Mouse (Mus musculus) heart, postnatal 36 days (tissue): Measurements from ENCODE around the gene Ces1a. TPM values are rescaled to one million over a fixed set of nuclear protein-coding genes. Genes with fewer than 3 reads are reported as not detected.

Source experiments
- DNase-seq, 2 experiments: peaks; one replicate each; pipeline ENCODE4 v3.0.0; 2021 to 2022
- intact Hi-C: fragments of 180-260 bp; cut with DNase I; formaldehyde crosslinking; loops from one replicate; pipeline ENCODE4 v1.15.1; 2025
- total RNA-seq, 2 experiments: library from RNA; stranded (reverse); gene quantifications; 2 replicates each; pipeline ENCODE4 v1.2.3; 2021

Gene Ces1a
- under 1 TPM in 1 of 2 experiments, not detected in 1; 0.44 TPM for total RNA-seq

DNA sequence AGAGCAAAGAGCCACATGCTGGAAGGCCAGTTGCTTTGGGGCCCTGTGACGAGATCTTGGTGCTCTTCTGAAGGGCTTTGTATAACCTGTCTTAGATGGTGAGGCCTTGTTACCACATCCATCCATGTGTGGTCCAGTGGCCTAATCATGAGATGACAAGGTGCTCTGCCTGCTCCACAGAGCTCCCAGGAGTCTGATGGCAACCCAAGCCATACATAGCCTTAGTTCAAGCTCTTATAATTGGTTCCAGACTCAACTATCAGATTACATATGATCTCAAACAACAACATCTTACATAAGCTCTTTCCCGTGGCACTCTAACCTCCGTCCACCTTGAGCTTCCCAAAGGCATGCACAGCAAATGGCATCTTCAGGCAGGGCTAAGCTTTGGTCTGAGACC is at the start of gene Ces1a:
TSS of gene Ces1a (minus strand) at position 101 of the 400 bp plus-strand sequence.
- no peak for DNase-seq
- intact Hi-C loops, result loop anchor here (2.0 kb wide), 1 partner anchor 37 kb away; no protein-coding TSS in a partner anchor

DNA sequence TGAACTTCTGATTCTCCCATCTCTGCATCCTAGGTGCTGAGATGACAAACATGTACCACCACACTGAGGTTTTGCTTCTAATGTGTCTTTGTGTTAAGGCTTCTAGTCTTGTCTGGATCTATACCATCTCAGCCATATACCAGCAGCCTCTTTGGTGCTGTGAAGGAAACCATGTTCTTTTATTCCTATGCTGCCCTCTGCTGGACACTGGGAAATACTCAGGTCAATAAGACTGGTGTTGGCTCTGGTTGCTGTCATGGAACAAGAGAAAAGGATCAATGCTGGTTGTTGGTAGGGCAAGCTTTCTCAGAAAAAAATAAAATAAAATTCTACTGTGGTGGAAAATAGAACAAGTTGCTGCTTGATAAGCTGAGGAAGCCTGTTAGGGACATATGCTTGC is 47.4 kb upstream of the Ces1a start:
- intact Hi-C loops, result loop anchor here (1.0 to 2.0 kb wide), 2 partner anchors 37 to 84 kb away; no protein-coding TSS in a partner anchor
- peak; percentile 18 to 27 for DNase-seq

DNA sequence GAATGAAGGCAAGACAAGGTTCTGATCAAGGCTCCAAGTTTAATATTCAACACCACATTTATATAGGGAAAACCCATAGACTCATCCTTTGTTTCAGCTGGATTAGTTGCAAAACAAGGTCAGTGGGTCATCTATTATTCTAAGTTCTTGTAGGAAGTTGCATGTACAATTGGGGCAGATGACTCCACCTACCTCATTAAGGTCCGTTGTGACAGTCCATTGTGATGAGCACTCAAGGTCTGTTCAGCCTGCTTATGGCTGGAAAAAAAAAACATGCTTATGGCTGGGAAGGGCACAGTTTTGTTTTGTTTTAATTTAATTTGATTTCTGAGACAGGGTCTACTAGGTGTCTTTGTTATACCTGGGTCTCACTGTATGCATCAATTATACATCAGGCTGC is 43.3 kb upstream of the Ces1a start:
- intact Hi-C loops, result no loop called here

DNA sequence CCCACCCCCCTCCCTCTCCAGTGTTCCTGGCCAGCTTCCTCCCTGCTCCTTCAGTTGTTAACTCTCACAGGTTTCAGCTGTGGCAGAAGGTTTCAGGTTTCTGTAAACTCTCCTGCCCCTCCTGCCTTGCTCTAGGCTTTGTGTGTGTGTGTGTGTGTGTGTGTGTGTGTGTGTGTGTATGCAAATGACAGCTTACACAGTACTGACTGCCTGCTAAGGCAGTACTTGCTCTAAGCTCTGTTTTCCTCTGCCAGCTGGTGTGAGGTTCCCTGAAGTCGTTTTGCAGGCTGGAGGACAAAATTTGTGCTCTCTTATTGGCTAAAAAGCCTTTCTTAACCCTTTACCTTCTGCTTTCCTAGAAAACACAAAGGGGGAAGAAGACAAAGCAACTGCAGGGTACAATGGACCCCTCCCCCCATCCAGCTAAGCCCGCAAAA is 40.7 kb upstream of the Ces1a start:
- intact Hi-C loops, result no loop called here
- DNase-seq, result no peak

More for the DNA sequence above, 43.3 kb upstream of the Ces1a start:
- DNase-seq, result no peak

DNA sequence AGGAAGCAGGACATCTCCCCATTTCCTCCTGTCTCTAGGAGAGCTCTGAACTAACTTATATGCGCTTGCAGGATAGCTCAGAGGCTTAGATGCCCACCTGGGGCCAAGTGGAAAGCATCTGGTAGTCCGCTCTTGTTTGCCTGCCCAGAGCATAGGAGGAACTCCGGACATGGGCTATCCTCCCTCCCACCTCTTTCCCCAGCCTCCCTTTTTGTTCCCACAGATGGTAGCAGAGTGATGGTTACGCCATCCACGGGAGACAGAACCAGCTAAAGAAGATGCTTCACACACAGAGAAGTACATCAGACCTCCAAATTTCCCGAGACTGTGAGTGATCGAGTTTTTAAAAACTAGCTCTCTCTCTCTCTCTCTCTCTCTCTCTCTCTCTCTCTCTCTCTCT is 40.2 kb upstream of the Ces1a start:
- DNase-seq, result no peak
- intact Hi-C loops, result no loop called here

DNA sequence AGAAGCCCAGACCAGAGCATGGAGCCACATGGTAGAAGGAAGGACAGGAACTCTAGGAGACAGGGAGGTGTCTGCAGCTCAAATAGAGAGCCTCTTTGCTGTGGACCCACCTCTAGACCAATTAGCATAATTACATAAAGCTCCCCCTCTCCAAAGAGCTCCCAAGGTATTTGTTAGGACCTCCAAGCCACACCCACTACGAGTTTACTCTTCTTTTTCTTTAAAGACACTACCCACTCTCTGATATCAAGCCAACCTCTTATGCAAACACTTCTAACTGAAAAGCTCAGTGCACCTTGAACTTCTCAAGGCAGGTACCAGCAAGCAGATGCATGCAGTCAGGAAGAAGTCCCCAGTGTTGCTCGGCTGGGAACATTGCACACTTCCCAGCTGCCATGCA is 31.9 kb upstream of the Ces1a start, which contains the start of gene Ces1b:
TSS of gene Ces1b (minus strand) at position 131 of the 400 bp plus-strand sequence.
- intact Hi-C loops, result no loop called here
- DNase-seq, result no peak

DNA sequence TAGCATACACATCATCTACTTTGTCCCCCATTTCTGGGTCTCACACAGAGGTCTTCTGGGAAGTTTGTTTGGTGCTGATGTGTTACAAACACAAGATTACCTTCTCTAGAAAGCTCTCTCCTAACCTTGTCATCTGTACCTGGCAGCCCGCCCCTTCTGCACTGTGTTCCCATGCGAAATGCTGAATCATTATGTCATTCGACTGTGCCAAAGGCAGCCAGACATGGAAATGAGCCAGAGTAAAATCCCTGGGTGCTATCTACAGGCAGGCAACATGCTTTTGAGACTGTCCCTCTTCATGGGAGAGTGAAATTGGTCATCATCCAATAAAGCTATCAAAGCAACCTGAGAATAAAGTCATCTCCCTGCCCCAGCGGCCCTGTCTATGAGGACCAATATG is 27.3 kb upstream of the Ces1a start:
- intact Hi-C loops, result no loop called here
- peak; percentile 21 to 45 for DNase-seq

DNA sequence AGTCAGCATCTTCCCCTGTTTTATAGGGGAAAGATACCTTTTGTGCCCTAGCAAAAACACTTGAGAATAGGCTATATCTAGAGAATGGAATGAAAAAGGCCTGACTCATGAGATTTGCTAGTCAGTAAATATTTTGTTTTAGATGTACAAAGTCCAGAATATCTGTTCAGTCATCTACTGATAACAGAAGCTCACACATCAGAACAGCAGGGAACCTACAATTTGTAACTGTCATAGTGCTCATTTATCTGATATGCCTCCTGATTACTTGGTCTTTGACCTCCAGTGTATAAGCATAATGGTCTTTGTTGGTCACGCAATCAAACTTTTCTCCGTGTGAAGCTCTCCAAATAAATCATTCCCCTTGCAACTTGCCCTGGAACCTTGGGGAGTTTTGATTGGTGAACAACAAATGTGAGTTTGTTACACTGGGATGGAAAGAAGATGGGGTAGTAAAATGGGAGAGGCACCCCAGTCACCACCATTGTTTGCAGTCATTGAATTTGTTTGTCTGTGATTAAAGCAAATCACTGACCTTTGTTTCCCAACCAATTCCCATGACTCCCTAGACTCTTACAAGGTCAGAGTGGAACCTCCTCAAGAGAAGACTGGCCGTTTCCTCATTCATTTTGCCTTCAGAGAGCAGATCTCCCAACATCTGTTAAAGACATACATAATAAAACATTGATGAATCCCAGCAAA is 15.6 kb upstream of the Ces1a start:
- no peak for DNase-seq
- intact Hi-C loops, result no loop called here

DNA sequence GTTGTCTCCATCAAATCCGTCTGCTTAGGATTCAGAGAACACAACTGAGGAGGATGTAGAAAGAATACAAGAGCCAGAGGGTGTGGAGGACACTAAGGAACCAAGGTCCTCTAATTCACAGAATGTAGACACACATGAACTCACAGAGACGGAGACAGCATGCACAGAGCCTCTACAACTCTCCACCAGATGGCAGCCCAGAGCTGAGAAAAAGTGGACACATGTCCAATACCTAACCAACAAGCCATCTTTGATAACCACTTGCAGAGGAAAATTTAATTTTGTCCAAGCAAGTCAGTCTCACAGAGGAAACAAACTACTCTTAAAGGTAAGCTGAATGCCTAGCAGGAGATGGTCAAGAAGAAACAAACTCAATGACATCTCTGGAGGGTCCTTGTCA is 11.2 kb upstream of the Ces1a start:
- intact Hi-C loops, result loop anchor here (1.0 to 5.0 kb wide), 4 partner anchors 36 to 371 kb away; no protein-coding TSS in a partner anchor
- peak; percentile 49 to 63 for DNase-seq

DNA sequence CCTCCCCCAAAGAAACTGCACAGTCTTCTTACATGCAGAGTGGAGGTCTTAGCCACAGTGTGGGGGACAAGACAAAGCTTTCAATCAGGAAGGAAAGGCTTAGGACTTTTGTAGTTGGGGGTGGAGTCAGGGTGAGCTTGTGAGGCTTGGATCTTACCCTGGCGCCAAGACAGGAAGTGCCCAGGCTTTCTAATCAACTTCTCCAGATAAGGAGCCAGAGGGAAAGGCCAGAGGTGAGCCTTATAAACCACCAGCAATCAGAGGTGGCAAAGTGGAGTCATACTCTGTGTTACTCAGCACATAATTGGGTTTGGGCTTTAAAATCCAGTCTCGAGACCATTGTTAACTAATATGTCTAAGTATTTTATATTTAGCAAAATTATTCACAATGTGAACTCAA is 7.2 kb upstream of the Ces1a start:
- intact Hi-C loops, result loop anchor here (5.0 kb wide), 1 partner anchor 87 kb away; no protein-coding TSS in a partner anchor
- no peak for DNase-seq

DNA sequence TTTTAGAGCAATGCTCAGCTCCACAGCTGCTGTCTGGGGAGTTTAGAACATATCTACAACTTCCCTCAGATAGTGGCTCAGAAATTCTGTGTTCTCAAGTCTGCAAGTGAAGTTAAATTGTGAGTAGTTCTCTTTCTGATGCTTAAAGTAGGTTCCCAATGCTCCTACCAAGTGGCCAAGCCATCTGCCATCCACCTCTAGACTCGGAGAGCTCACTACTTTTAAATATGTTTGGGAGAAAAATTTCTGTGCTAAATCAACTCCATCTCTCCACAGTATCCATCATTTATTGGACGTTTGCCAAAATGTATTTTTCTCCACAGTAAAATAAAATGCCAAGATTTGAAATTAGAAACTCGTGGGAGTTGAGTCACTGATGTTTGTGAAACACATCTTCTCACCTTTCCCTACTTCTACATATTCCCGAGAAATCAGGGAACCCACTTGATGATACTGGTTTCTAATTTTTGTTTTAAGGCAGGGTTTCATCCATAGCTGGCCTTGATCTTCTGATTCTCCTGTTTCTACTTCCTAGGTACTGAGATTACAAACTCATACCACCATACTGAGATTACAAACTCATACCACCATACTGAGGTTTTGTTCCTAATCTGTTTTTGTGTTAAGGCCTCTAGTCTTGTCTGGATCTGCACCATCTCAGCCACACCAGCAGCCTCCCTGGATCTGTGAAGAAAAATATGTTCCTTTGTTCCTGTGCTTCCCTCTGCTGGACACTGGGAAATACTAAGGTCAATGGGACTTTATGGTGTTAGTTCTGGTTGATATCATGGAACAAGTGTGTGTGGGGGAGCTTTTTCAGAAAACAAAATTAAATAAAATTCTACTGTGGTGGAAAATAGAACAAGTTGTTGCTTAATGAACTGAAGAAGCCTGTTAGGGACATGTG is 771 bp upstream of the Ces1a start:
- intact Hi-C loops, result loop anchor here (2.0 kb wide), 1 partner anchor 38 kb away; no protein-coding TSS in a partner anchor
- no peak for DNase-seq

DNA sequence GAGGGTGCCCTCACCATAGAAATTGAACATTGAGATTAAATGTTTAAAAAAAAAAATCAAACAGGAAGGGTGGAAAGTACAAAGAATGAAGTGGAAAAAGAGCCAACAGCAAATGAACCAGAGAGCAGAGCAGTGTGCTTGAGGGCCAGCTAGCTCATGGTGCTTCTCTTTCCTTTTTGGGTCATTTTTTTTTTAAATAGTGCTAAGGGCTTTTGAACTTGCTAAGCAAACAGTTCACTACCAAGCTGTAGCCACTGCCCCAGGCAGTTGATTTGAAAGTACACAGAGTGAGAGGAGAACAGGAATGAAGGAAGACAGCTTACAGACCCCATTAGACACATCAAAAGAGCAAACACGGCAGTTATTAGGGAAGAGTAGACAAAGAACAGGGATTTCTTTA is 4.9 kb downstream of the Ces1a start:
- intact Hi-C loops, result no loop called here
- no peak for DNase-seq

DNA sequence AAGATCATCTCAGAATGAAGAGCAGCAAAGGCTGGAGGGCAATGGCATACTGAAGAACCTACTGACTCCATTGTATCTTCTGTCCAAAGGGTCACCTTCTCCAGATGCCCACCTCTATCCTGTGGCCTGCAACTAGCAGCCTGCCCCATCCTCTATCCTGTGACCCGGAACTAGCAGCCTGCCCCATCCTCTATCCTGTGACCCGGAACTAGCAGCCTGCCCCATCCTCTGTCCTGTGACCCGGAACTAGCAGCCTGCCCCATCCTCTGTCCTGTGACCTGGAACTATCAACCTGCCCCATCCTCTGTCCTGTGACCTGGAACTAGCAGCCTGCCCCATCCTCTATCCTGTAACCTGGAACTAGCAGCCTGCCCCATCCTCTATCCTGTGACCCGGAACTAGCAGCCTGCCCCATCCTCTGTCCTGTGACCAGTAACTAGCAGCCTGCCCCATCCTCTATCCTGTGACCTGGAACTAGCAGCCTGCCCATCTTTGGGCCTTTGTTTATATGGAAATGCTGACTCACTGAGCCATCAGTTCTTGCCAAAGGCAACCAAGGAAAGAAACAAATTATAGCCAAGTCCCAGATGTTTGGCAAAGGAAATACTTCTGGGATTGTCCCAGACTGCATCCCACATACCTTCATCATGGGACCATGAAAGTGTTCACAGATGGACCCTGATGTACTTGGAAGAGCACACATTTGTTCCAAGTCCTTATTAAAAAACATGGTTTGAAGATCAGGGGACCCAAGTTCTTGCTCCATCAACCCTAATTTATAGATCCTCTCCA is 7.0 kb downstream of the Ces1a start:
- DNase-seq, result peak; percentile 8 to 39
- intact Hi-C loops, result no loop called here

DNA sequence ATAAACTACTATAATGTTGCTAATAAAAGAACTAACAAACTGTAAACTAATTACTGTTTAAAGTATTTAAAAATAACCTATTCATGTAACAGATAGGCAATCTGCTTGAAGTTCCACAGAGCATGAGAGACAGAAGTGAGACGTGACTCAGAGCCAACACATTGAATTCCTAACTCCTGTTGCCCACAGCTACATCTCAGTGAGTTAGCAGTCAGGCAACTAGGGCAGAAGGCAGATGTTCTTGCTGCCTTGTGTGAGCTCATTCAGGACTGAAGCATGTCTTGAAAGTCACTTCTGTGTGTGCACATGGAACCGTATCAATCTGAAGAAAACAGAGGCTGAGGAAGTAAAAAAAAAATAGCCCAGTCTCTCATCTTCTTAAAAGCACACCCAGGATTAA is 7.7 kb downstream of the Ces1a start:
- DNase-seq, result no peak
- intact Hi-C loops, result no loop called here

DNA sequence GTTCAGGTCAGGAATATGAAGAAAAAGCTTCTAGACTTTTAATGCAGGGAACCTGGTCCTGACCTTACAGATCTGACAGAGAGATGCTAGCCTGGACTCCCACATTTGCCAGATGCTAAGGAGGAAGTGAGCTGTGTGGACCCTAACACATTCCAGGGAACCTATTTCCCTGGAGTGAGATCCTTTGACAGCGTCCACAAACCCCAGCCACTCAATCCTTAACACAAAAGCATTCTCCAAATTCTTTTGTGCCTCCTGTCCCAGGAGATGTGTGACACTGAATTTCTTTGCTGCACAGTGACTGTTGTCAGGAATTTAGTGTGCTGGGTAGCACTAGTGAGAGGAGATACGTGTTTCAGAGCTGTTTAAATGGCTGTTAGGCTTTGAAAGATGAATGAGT is 9.2 kb downstream of the Ces1a start:
- no peak for DNase-seq
- intact Hi-C loops, result no loop called here

DNA sequence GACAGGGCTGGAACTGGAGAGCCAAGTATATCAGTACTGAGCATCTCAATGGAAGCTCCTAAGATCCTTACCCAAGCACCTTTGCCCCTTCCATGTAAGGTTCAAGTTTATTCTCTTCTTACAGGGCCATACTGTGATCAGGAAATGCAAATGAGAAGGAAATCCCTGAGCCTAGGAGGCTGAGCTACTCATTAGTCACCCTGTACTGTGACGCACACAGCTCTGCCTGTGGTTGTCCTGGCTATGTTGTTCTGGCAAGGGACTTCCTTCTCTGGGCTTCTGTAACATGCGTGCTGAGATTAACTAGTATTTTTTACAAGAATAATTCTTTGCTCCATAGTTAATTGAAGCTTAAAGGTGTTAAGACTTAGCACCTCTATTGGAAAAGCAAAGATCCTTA is 17.3 kb downstream of the Ces1a start:
- intact Hi-C loops, result no loop called here
- DNase-seq, result no peak

DNA sequence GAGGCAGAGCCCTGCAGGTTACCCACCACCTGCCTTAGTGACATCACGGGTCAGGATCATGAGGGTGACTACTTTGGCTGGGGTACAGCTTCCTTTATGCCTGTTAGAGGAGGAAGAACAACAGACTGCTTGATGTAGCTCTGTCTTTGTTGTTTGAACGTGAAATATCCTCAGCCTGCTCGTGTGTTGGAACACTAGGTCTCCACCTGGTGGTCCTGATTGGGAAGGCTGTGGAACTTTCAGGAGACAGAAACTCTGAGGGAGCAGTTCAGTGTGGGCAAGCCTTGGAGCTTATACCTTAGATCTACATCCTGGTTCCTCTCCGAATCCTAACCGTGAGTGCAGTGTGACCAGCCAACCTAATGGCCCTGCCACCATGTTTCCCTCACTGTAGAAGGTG is 26.3 kb downstream of the Ces1a start:
- no peak for DNase-seq
- intact Hi-C loops, result no loop called here

DNA sequence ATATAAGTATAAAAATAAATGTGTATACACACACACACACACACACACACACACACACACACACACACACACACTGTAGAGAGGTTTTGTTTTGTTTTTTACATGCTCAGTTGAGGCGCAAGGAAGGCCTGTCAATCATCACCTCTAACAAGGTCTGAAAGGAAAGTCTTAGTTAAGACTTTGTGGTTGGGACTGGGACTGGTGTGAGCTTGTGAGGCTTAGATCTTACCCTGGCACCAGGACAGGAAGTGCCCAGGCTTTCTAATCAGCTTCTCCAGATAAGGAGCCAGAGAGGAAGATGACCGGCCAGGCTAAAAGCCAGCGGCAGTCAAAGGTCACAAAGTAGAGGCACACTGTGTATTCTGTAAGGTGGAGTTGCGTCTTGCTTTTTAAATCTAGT is 33.7 kb downstream of the Ces1a start:
- DNase-seq, result no peak
- intact Hi-C loops, result loop anchor here (10.0 kb wide), 1 partner anchor 481 kb away; no protein-coding TSS in a partner anchor

DNA sequence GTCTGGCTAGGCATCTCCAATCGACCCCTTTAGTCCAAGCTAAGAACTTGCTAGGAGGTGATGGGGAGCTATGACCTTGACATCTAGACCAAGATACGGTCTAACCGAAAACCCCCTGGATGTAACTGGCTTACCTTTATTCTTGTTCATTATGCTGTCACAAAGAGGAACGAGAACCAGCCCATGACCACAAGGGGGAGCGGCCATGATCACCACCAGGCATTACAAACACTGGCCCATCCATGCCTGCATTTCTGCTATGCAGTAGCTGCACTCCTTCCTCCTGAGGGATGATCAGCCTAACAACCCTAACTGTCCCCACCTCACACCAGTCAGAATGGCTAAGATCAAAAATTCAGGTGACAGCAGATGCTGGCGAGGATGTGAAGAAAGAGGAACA is 35.8 kb downstream of the Ces1a start:
- intact Hi-C loops, result loop anchor here (10.0 kb wide), 1 partner anchor 483 kb away; no protein-coding TSS in a partner anchor
- DNase-seq, result no peak

DNA sequence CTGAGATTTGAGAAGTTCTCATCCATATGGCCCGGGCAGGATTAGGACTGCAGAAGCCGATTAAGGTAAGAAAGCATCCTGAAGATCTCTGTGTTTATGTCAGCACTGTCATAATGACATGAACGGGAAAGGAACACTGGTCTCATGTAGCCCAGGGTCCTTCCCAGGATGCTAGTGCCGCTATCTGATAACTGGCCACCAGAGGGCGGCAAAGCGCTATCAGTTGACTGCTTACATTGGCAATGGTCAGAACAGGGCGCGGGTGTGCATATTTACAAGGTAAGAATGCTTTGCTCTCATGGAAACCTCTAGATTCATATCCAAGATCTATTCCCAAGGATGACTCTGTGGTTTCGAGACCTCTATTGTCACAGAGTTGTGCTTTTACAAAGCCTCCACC is 36.6 kb downstream of the Ces1a start:
- intact Hi-C loops, result loop anchor here (1.0 to 10.0 kb wide), 5 partner anchors 37 to 483 kb away; partner anchors contain the start of gene Ces1a
- peak; percentile 83 to 90 for DNase-seq
